Mouse (Mus musculus): Measurements from ENCODE around the gene Sntb2. TPM values are rescaled to one million over a fixed set of nuclear protein-coding genes. Genes with fewer than 3 reads are reported as not detected.
A peak's percentile ranks its signal among the peaks of the same experiment; 100 is the strongest.

Sntb2 gene
- polyA plus RNA-seq, 1 experiment from 2014 or later = 12.2 TPM

GRCm38 (mm10) chr8:106906635-106907034, 28.9 kb upstream of the Sntb2 start:
- Histone ChIP-seq H3K9ac (replicated peaks; ENCODE audit: low read length) (no peak overlapping the region), H3K4me1 (ENCODE audit: insufficient read depth, low read length) (no peaks in the 10 kb centered on the region), H3K4me2 (replicated peaks; ENCODE audit: low read depth, low read length) (no peak overlapping the region), H3K9me3 (ENCODE audit: low read length) (no peaks in the 10 kb centered on the region), H3K27me3 (ENCODE audit: insufficient read depth, low read length) (no peaks in the 10 kb centered on the region), H3K36me3 (ENCODE audit: insufficient read depth, low read length) (peaks cover 67% of the 10 kb centered on the region), H3K27ac (ENCODE audit: low read length) (no peak overlapping the region), H3K4me3 (ENCODE audit: low read length) (no peak overlapping the region)
- no peak for ATAC-seq (ENCODE audit: low FRiP score, low TSS enrichment)
- 91% methylated on average over 6 of the region's 6 CpGs for WGBS

- Histone ChIP-seq H3K4me3 (ENCODE audit: low read length) (no peak overlapping the region), H3K9me3 (ENCODE audit: low read length) (no peaks in the 10 kb centered on the region), H3K4me2 (replicated peaks; ENCODE audit: low read depth, low read length) (no peak overlapping the region), H3K4me1 (ENCODE audit: insufficient read depth, low read length) (no peaks in the 10 kb centered on the region), H3K27me3 (ENCODE audit: insufficient read depth, low read length) (no peaks in the 10 kb centered on the region), H3K36me3 (ENCODE audit: insufficient read depth, low read length) (peaks cover 70% of the 10 kb centered on the region), H3K27ac (ENCODE audit: low read length) (no peak overlapping the region), H3K9ac (replicated peaks; ENCODE audit: low read length) (no peak overlapping the region)
- WGBS = 84% methylated on average over 6 of the region's 6 CpGs
- no peak for ATAC-seq (ENCODE audit: low FRiP score, low TSS enrichment)
Observed at GRCm38 (mm10) chr8:106907450-106907849, 28.1 kb upstream of the Sntb2 start.

GRCm38 (mm10) chr8:106908291-106908690, 27.3 kb upstream of the Sntb2 start:
- no peak for ATAC-seq (ENCODE audit: low FRiP score, low TSS enrichment)
- H3K4me3 ChIP-seq (ENCODE audit: low read length) = no peak overlapping the region
- no peak overlapping the region for H3K27ac ChIP-seq (ENCODE audit: low read length)
- WGBS = 73% methylated on average over 7 of the region's 7 CpGs
- H3K27me3 ChIP-seq (ENCODE audit: insufficient read depth, low read length) = no peaks in the 10 kb centered on the region
- no peak overlapping the region for H3K4me2 ChIP-seq (replicated peaks; ENCODE audit: low read depth, low read length)
- peaks cover 68% of the 10 kb centered on the region for H3K36me3 ChIP-seq (ENCODE audit: insufficient read depth, low read length)
- no peaks in the 10 kb centered on the region for H3K9me3 ChIP-seq (ENCODE audit: low read length)
- no peak overlapping the region for H3K9ac ChIP-seq (replicated peaks; ENCODE audit: low read length)
- no peaks in the 10 kb centered on the region for H3K4me1 ChIP-seq (ENCODE audit: insufficient read depth, low read length)

- no peaks in the 10 kb centered on the region for H3K4me1 ChIP-seq (ENCODE audit: insufficient read depth, low read length)
- ATAC-seq (ENCODE audit: low FRiP score, low TSS enrichment) = no peak
- H3K4me3 ChIP-seq (ENCODE audit: low read length) = no peak overlapping the region
- H3K27me3 ChIP-seq (ENCODE audit: insufficient read depth, low read length) = no peaks in the 10 kb centered on the region
- WGBS = 97% methylated on average over 10 of the region's 10 CpGs
- H3K9me3 ChIP-seq (ENCODE audit: low read length) = no peaks in the 10 kb centered on the region
- H3K4me2 ChIP-seq (replicated peaks; ENCODE audit: low read depth, low read length) = no peak overlapping the region
- no peak overlapping the region for H3K9ac ChIP-seq (replicated peaks; ENCODE audit: low read length)
- H3K27ac ChIP-seq (ENCODE audit: low read length) = no peak overlapping the region
- H3K36me3 ChIP-seq (ENCODE audit: insufficient read depth, low read length) = peaks cover 72% of the 10 kb centered on the region
Observed at GRCm38 (mm10) chr8:106913631-106914030, 21.9 kb upstream of the Sntb2 start.

GRCm38 (mm10) chr8:106919721-106920394, 15.7 kb upstream of the Sntb2 start:
- Histone ChIP-seq H3K4me1 (ENCODE audit: insufficient read depth, low read length) (no peaks in the 10 kb centered on the region), H3K27ac (ENCODE audit: low read length) (no peak overlapping the region), H3K9ac (replicated peaks; ENCODE audit: low read length) (no peak overlapping the region), H3K9me3 (ENCODE audit: low read length) (no peaks in the 10 kb centered on the region), H3K27me3 (ENCODE audit: insufficient read depth, low read length) (no peaks in the 10 kb centered on the region), H3K4me2 (replicated peaks; ENCODE audit: low read depth, low read length) (no peak overlapping the region), H3K4me3 (ENCODE audit: low read length) (no peak overlapping the region), H3K36me3 (ENCODE audit: insufficient read depth, low read length) (peaks cover 76% of the 10 kb centered on the region)
- ATAC-seq (ENCODE audit: low FRiP score, low TSS enrichment) = no peak
- 88% methylated on average over 8 of the region's 8 CpGs for WGBS

- Histone ChIP-seq H3K4me1 (ENCODE audit: insufficient read depth, low read length) (no peaks in the 10 kb centered on the region), H3K9me3 (ENCODE audit: low read length) (no peaks in the 10 kb centered on the region), H3K27me3 (ENCODE audit: insufficient read depth, low read length) (no peaks in the 10 kb centered on the region), H3K36me3 (ENCODE audit: insufficient read depth, low read length) (peaks cover 71% of the 10 kb centered on the region), H3K9ac (replicated peaks; ENCODE audit: low read length) (no peak overlapping the region), H3K4me2 (replicated peaks; ENCODE audit: low read depth, low read length) (no peak overlapping the region), H3K4me3 (ENCODE audit: low read length) (no peak overlapping the region), H3K27ac (ENCODE audit: low read length) (no peak overlapping the region)
- WGBS = 97% methylated on average over 5 of the region's 5 CpGs
- no peak for ATAC-seq (ENCODE audit: low FRiP score, low TSS enrichment)
Observed at GRCm38 (mm10) chr8:106920395-106920741, 15.2 kb upstream of the Sntb2 start.

GRCm38 (mm10) chr8:106924057-106924456, 11.5 kb upstream of the Sntb2 start:
- H3K9me3 ChIP-seq (ENCODE audit: low read length) = no peaks in the 10 kb centered on the region
- ATAC-seq (ENCODE audit: low FRiP score, low TSS enrichment) = no peak
- 0 out of 2 replicates have a peak, but pooled peaks cover 2% of the 10 kb centered on the region for H3K4me1 ChIP-seq (ENCODE audit: insufficient read depth, low read length)
- peaks cover 37% of the 10 kb centered on the region for H3K36me3 ChIP-seq (ENCODE audit: insufficient read depth, low read length)
- 84% methylated on average over 4 of the region's 4 CpGs for WGBS
- no peak overlapping the region for H3K4me3 ChIP-seq (ENCODE audit: low read length)
- no peaks in the 10 kb centered on the region for H3K27me3 ChIP-seq (ENCODE audit: insufficient read depth, low read length)
- H3K9ac ChIP-seq (replicated peaks; ENCODE audit: low read length) = no peak overlapping the region
- no peak overlapping the region for H3K27ac ChIP-seq (ENCODE audit: low read length)
- no peak overlapping the region for H3K4me2 ChIP-seq (replicated peaks; ENCODE audit: low read depth, low read length)

- H3K4me3 ChIP-seq (ENCODE audit: low read length) = no peak overlapping the region
- WGBS = 74% methylated on average over 8 of the region's 8 CpGs
- no peak overlapping the region for H3K4me2 ChIP-seq (replicated peaks; ENCODE audit: low read depth, low read length)
- no peak overlapping the region; the same call in 1 of the 2 replicates for H3K27ac ChIP-seq (ENCODE audit: low read length)
- no peaks in the 10 kb centered on the region for H3K9me3 ChIP-seq (ENCODE audit: low read length)
- ATAC-seq (ENCODE audit: low FRiP score, low TSS enrichment) = no peak
- H3K27me3 ChIP-seq (ENCODE audit: insufficient read depth, low read length) = no peaks in the 10 kb centered on the region
- H3K9ac ChIP-seq (replicated peaks; ENCODE audit: low read length) = no peak overlapping the region
- H3K4me1 ChIP-seq (ENCODE audit: insufficient read depth, low read length) = 0 out of 2 replicates have a peak, but pooled peaks cover 3% of the 10 kb centered on the region
- peaks cover 29% of the 10 kb centered on the region for H3K36me3 ChIP-seq (ENCODE audit: insufficient read depth, low read length)
Observed at GRCm38 (mm10) chr8:106924904-106925349, 10.6 kb upstream of the Sntb2 start.

- H3K9ac ChIP-seq (replicated peaks; ENCODE audit: low read length) = no peak overlapping the region
- H3K4me2 ChIP-seq (replicated peaks; ENCODE audit: low read depth, low read length) = no peak overlapping the region
- no peak for ATAC-seq (ENCODE audit: low FRiP score, low TSS enrichment)
- no peak overlapping the region for H3K27ac ChIP-seq (ENCODE audit: low read length)
- H3K4me1 ChIP-seq (ENCODE audit: insufficient read depth, low read length) = 0 out of 2 replicates have a peak, but pooled peaks cover 3% of the 10 kb centered on the region
- H3K9me3 ChIP-seq (ENCODE audit: low read length) = no peaks in the 10 kb centered on the region
- peaks cover 23% of the 10 kb centered on the region for H3K36me3 ChIP-seq (ENCODE audit: insufficient read depth, low read length)
- H3K27me3 ChIP-seq (ENCODE audit: insufficient read depth, low read length) = no peaks in the 10 kb centered on the region
- 94% methylated on average over 4 of the region's 4 CpGs for WGBS
- no peak overlapping the region for H3K4me3 ChIP-seq (ENCODE audit: low read length)
Observed at GRCm38 (mm10) chr8:106925446-106925845, 10.1 kb upstream of the Sntb2 start.

GRCm38 (mm10) chr8:106927247-106927646, 8.3 kb upstream of the Sntb2 start:
- peaks cover 13% of the 10 kb centered on the region for H3K36me3 ChIP-seq (ENCODE audit: insufficient read depth, low read length)
- no peaks in the 10 kb centered on the region for H3K27me3 ChIP-seq (ENCODE audit: insufficient read depth, low read length)
- H3K4me3 ChIP-seq (ENCODE audit: low read length) = no peak overlapping the region
- H3K27ac ChIP-seq (ENCODE audit: low read length) = no peak overlapping the region
- no peaks in the 10 kb centered on the region for H3K9me3 ChIP-seq (ENCODE audit: low read length)
- peak; percentile 57; the same call in 1 of the 2 replicates for ATAC-seq (ENCODE audit: low FRiP score, low TSS enrichment)
- H3K4me2 ChIP-seq (replicated peaks; ENCODE audit: low read depth, low read length) = no peak overlapping the region
- H3K9ac ChIP-seq (replicated peaks; ENCODE audit: low read length) = no peak overlapping the region
- H3K4me1 ChIP-seq (ENCODE audit: insufficient read depth, low read length) = 0 out of 2 replicates have a peak, but pooled peaks cover 4% of the 10 kb centered on the region
- WGBS = 48% methylated on average over 4 of the region's 4 CpGs

Measured in kidney, embryonic 16.5 days (tissue).